Mouse (Mus musculus): Measurements from ENCODE around the gene Tmem63b. TPM values are rescaled to one million over a fixed set of nuclear protein-coding genes. Genes with fewer than 3 reads are reported as not detected.
A peak's percentile ranks its signal among the peaks of the same experiment; 100 is the strongest.
"Not testable (repeated sequence)": the region's sequence is repeated elsewhere in the genome, so short reads cannot be mapped to it uniquely, and the experiment has no call there.

Tmem63b gene
- polyA plus RNA-seq, 1 experiment: 19.1 TPM

DNA sequence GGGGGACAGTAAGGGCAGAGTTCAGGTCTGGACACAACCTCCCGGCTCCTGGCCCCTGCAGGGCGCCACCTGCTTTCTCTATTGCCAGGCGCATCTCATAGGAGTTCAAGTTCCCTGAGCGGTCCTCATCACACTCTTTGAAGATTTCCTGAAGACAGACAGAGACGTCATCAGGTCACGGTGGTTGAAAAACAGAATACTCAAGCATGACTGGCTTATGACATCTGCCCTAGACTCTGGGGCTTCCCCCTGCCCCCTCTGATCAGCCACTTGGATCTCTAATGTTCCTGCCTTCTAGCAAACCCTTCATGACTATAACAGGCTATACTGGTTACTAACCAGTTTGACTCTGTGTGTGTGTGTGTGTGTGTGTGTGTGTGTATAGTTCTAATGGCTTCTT lies 54.8 kb downstream of the Tmem63b start:
- no peak overlapping the region for H3K27ac ChIP-seq (ENCODE audit: control insufficient read depth, insufficient read depth, low read depth, low read length, poor library complexity)
- H3K4me1 ChIP-seq (ENCODE audit: control insufficient read depth, insufficient read depth, low read length): peaks cover 5% of the 10 kb centered on the region
- 70% methylated on average over 6 of the region's 6 CpGs for WGBS
- no peak overlapping the region for H3K4me3 ChIP-seq (replicated peaks; ENCODE audit: control insufficient read depth, low read depth, low read length)
- TF ChIP-seq CTCF (IDR thresholded peaks at IDR 0.05; ENCODE audit: control insufficient read depth, insufficient read depth, low read length): no peak

DNA sequence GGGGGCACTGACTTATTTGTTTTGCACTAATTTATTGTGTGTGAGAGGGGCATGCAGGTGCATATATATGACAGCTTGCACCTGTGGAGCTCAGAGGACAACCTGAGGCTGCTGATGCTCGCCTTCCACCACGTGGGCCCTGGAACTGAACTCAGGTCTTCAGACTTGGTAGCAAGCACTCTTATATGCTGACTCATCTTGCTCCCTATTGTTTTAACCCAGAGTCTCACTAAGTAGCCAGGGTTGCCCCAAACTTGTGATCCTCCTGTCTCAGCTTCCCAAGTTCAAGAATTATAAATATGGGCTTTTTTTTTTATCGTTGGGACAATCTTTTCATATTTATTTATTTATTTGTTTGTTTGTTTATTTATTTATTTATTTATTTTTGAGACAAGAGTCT lies 55.7 kb downstream of the Tmem63b start:
- WGBS: 69% methylated on average over 3 of the region's 3 CpGs
- peaks cover 5% of the 10 kb centered on the region for H3K4me1 ChIP-seq (ENCODE audit: control insufficient read depth, insufficient read depth, low read length)
- TF ChIP-seq CTCF (IDR thresholded peaks at IDR 0.05; ENCODE audit: control insufficient read depth, insufficient read depth, low read length): no peak
- no peak for TF ChIP-seq POLR2A (IDR thresholded peaks at IDR 0.05; ENCODE audit: borderline replicate concordance, control insufficient read depth, low read depth, low read length)

GRCm38 (mm10) chr17:45629861-45630694 lies 56.6 kb downstream of the Tmem63b start:
- Histone ChIP-seq H3K4me3 (replicated peaks; ENCODE audit: control insufficient read depth, low read depth, low read length) (no peak overlapping the region), H3K27ac (ENCODE audit: control insufficient read depth, insufficient read depth, low read depth, low read length, poor library complexity) (no peak overlapping the region; the same call in 1 of the 2 replicates), H3K4me1 (ENCODE audit: control insufficient read depth, insufficient read depth, low read length) (peaks cover 5% of the 10 kb centered on the region)
- TF ChIP-seq CTCF (IDR thresholded peaks at IDR 0.05; ENCODE audit: control insufficient read depth, insufficient read depth, low read length): peak; percentile 26; the same call in 1 of the 2 replicates
- no peak for TF ChIP-seq POLR2A (IDR thresholded peaks at IDR 0.05; ENCODE audit: borderline replicate concordance, control insufficient read depth, low read depth, low read length)
- WGBS: 6% methylated on average over 34 of the region's 34 CpGs

More for the DNA sequence above, 55.7 kb downstream of the Tmem63b start:
- Histone ChIP-seq H3K4me3 (replicated peaks; ENCODE audit: control insufficient read depth, low read depth, low read length) (no peak overlapping the region), H3K27ac (ENCODE audit: control insufficient read depth, insufficient read depth, low read depth, low read length, poor library complexity) (no peak overlapping the region)

GRCm38 (mm10) chr17:45628885-45629855 lies 57.5 kb downstream of the Tmem63b start:
- Histone ChIP-seq H3K4me3 (replicated peaks; ENCODE audit: control insufficient read depth, low read depth, low read length) (no peak overlapping the region), H3K4me1 (ENCODE audit: control insufficient read depth, insufficient read depth, low read length) (peaks cover 5% of the 10 kb centered on the region), H3K27ac (ENCODE audit: control insufficient read depth, insufficient read depth, low read depth, low read length, poor library complexity) (no peak overlapping the region; the same call in 1 of the 2 replicates)
- 36% methylated on average over 13 of the region's 13 CpGs for WGBS
- TF ChIP-seq POLR2A (IDR thresholded peaks at IDR 0.05; ENCODE audit: borderline replicate concordance, control insufficient read depth, low read depth, low read length) (no peak), CTCF (IDR thresholded peaks at IDR 0.05; ENCODE audit: control insufficient read depth, insufficient read depth, low read length) (no peak)

DNA sequence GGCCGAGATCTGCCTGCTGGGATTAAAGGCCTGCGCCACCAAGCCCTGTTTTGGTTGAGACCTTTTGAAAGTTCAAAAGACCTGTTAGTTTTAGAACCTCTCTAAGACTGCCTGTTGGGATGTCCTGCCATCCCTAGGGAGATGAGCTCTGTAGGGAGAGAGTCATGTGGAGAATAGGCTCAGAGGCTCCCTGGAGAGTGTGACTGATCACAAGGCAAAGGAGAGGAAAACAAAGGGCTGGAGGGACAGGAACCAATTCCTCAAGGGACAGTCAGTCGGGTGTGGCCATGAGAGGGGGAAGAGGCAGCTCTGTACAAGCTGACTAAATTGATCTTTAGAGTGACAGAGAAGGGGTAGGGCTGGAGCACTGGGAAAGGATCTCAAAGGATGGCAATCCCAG lies 58.5 kb downstream of the Tmem63b start:
- 63% methylated on average over 3 of the region's 3 CpGs for WGBS
- Histone ChIP-seq H3K27ac (ENCODE audit: control insufficient read depth, insufficient read depth, low read depth, low read length, poor library complexity) (no peak overlapping the region), H3K4me3 (replicated peaks; ENCODE audit: control insufficient read depth, low read depth, low read length) (no peak overlapping the region), H3K4me1 (ENCODE audit: control insufficient read depth, insufficient read depth, low read length) (peaks cover 5% of the 10 kb centered on the region)
- TF ChIP-seq CTCF (IDR thresholded peaks at IDR 0.05; ENCODE audit: control insufficient read depth, insufficient read depth, low read length) (no peak), POLR2A (IDR thresholded peaks at IDR 0.05; ENCODE audit: borderline replicate concordance, control insufficient read depth, low read depth, low read length) (no peak)

DNA sequence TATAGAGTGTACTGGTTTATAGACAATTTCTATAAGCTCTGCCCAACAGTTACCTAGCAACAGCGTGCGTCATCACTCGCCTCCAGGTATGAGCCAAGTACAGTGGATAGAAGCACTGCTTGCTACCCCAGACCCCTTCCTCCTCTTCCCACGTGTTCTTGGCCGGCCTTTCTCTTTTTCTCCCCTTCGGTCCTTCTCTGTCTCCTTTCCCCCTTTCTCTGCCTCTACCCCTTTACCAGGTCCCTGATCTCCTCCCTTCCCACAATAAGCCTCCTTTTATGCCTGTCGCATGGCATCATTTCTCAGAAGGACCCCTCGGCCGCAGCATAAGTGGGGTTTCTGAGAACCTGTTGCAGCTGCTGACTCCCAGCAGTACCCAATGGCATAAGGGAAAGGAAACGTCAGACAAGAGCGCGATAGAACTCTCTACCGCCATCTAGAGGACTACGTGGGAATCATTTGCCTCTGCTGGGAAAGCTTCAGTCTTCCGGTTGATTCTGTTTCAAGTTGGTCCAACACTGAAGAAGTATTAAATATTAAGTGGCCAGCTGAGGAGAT lies 60.0 kb downstream of the Tmem63b start:
- no peak overlapping the region for H3K27ac ChIP-seq (ENCODE audit: control insufficient read depth, insufficient read depth, low read depth, low read length, poor library complexity)
- no peak overlapping the region for H3K4me3 ChIP-seq (replicated peaks; ENCODE audit: control insufficient read depth, low read depth, low read length)
- H3K4me1 ChIP-seq (ENCODE audit: control insufficient read depth, insufficient read depth, low read length): peaks cover 5% of the 10 kb centered on the region
- WGBS: 17% methylated on average over 15 of the region's 15 CpGs
- peak; percentile 74 for TF ChIP-seq CTCF (IDR thresholded peaks at IDR 0.05; ENCODE audit: control insufficient read depth, insufficient read depth, low read length)
- TF ChIP-seq POLR2A (IDR thresholded peaks at IDR 0.05; ENCODE audit: borderline replicate concordance, control insufficient read depth, low read depth, low read length): no peak

GRCm38 (mm10) chr17:45623425-45623824 lies 63.3 kb downstream of the Tmem63b start:
- H3K27ac ChIP-seq (ENCODE audit: control insufficient read depth, insufficient read depth, low read depth, low read length, poor library complexity); H3K4me1 ChIP-seq (ENCODE audit: control insufficient read depth, insufficient read depth, low read length); H3K4me3 ChIP-seq (replicated peaks; ENCODE audit: control insufficient read depth, low read depth, low read length): not testable (repeated sequence)
- 66% methylated on average over 8 of the region's 8 CpGs for WGBS
